Mouse (Mus musculus) layer of hippocampus, postnatal 36 days (tissue): ENCODE measurements at regions not wholly inside any gene's neighbourhood (a gene's known extent, or its start where the extent isn't known, plus 50 kb on each side); places are given as distances from the start of the nearest gene placed in this dataset.

Experiments used
- DNase-seq, 2 experiments: peaks; one replicate each; pipeline ENCODE4 v3.0.0; 2022

- DNase-seq, result no peak
Measured at GRCm38 (mm10) chr13:60429148-60429547, 172.6 kb upstream of the Dapk1 start.

GRCm38 (mm10) chr13:60431412-60431811 is 170.3 kb upstream of the Dapk1 start:
- DNase-seq, result no peak

GRCm38 (mm10) chr13:60434221-60435210 is 167.2 kb upstream of the Dapk1 start:
- DNase-seq, result no peak

GRCm38 (mm10) chr13:60435333-60435732 is 166.4 kb upstream of the Dapk1 start:
- no peak for DNase-seq

GRCm38 (mm10) chr13:60438177-60438576 is 163.6 kb upstream of the Dapk1 start:
- DNase-seq, result no peak

- no peak for DNase-seq
Measured at GRCm38 (mm10) chr13:60440586-60440985, 161.2 kb upstream of the Dapk1 start.

GRCm38 (mm10) chr13:60445164-60445563 is 156.6 kb upstream of the Dapk1 start:
- no peak for DNase-seq

- no peak for DNase-seq
Measured at GRCm38 (mm10) chr13:60446926-60447325, 154.8 kb upstream of the Dapk1 start.

- no peak for DNase-seq
Measured at GRCm38 (mm10) chr13:60450721-60451506, 150.8 kb upstream of the Dapk1 start.

GRCm38 (mm10) chr13:60453821-60454483 is 147.8 kb upstream of the Dapk1 start:
- DNase-seq, result no peak

GRCm38 (mm10) chr13:60455033-60455619 is 146.6 kb upstream of the Dapk1 start:
- DNase-seq, result no peak

- no peak for DNase-seq
Measured at GRCm38 (mm10) chr13:60455863-60456551, 145.7 kb upstream of the Dapk1 start.

GRCm38 (mm10) chr13:60457277-60457676 is 144.5 kb upstream of the Dapk1 start:
- no peak for DNase-seq

GRCm38 (mm10) chr13:60459002-60459401 is 142.7 kb upstream of the Dapk1 start:
- DNase-seq, result no peak

- DNase-seq, result no peak
Measured at GRCm38 (mm10) chr13:60466553-60467313, 135.0 kb upstream of the Dapk1 start.

- peak in 1 of 2 experiments; percentile 63 for DNase-seq
Measured at GRCm38 (mm10) chr13:60467821-60468579, 133.7 kb upstream of the Dapk1 start.

GRCm38 (mm10) chr13:60470426-60471398 is 131.0 kb upstream of the Dapk1 start:
- DNase-seq, result no peak

- no peak for DNase-seq
Measured at GRCm38 (mm10) chr13:60471602-60472001, 130.1 kb upstream of the Dapk1 start.

- DNase-seq, result no peak
Measured at GRCm38 (mm10) chr13:60476366-60476765, 125.4 kb upstream of the Dapk1 start.
